Mouse (Mus musculus): ENCODE results near the gene Mecom.
A peak's percentile ranks its signal among the peaks of the same experiment; 100 is the strongest.
"Not testable (repeated sequence)": the region's sequence is repeated elsewhere in the genome, so short reads cannot be mapped to it uniquely, and the experiment has no call there.

Gene Mecom

DNA sequence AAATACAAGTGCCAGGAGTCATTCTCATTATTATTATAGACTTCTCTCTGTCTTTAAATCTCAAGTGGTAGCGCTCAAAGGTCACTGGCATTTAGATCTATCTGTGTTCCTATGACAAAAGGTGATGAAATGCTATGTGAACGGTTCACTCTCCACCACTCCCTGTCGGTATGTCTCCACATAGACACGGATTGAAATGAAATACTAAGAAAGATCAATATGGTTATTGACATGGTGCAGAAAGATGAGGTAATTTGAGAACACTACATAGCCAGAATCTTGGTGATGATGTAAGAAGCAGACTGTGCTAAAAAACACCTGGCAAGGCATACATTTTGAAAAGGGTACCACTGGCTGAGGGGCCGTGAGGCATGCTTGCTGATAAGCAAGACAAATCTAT lies 294.1 kb downstream of the Mecom start:
- DNase-seq (ENCODE audit: low spot score): no peak

- DNase-seq (ENCODE audit: low spot score): no peak
Measured at GRCm38 (mm10) chr3:30248656-30249384, 299.0 kb downstream of the Mecom start.

DNA sequence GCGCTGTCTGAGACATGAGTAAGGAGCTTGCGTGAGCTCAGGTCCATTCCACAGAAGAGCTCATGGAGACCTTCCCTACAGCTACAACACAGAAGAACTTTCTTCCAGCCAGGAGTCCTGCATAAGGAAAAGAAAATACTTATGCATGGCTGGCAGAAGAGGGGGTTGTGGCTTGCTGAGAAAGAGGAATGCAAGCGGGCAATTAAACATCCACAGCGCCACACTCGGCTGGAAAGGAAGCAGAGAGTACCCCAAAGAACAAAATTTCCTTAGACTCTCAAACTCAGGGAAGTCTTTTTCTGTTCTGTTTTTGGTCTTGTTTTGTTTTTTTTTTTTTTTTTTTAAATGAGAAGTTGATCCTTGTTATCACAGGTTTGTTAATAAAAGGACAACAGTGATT lies 300.6 kb downstream of the Mecom start:
- no peak for DNase-seq (ENCODE audit: low spot score)

- DNase-seq (ENCODE audit: low spot score): peak; percentile 5
Measured at GRCm38 (mm10) chr3:30246431-30247041, 301.3 kb downstream of the Mecom start.

- no peak for DNase-seq (ENCODE audit: low spot score)
Measured at GRCm38 (mm10) chr3:30245950-30246349, 301.9 kb downstream of the Mecom start.

DNA sequence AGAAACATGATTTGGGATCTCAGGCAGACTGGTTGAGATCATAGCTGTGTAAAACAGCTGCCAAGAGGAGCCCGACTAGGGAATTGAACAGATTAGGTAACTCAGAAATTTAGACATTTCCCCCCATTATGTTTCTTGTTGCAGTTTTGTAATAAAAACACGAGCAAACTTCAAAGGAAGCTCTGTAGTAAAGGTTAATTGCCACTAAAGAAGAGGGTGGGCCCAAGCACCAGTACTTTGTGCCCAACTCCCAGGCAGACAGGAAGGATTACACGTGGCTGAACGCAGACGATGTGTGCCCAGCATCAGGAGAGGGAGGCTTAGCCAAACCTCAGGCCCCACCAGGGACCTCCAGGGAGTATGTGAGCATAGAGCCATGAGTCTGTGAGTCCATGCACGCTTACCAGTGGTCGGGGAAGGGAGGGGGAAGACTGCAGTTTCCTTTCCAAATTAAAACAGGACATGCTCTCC lies 303.4 kb downstream of the Mecom start:
- DNase-seq (ENCODE audit: low spot score): peak; percentile 5

GRCm38 (mm10) chr3:30243776-30244275 lies 304.0 kb downstream of the Mecom start:
- no peak for DNase-seq (ENCODE audit: low spot score)

- no peak for DNase-seq (ENCODE audit: low spot score)
Measured at GRCm38 (mm10) chr3:30239416-30239815, 308.4 kb downstream of the Mecom start.

DNA sequence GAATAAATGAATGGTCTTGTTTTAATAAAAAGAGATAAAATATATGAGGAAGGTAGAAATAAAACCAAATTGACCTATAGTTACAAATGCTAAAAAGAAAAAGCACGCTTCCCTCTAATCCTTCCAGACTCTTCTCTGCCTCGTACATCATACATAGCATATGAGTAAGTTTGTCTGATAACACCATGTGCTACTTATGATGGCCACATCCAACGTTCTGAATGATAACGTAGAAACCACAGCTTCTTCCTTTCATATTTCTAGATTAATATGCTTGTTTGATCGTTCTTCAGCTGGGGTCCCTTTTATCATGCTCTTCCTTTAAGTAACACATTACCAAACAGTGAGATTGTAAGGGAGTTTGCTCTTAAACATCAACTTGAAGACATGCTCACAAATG lies 310.3 kb downstream of the Mecom start:
- no peak for DNase-seq (ENCODE audit: low spot score)

- DNase-seq (ENCODE audit: low spot score): no peak
Measured at GRCm38 (mm10) chr3:30234018-30234417, 313.8 kb downstream of the Mecom start.

GRCm38 (mm10) chr3:30227964-30228670 lies 319.7 kb downstream of the Mecom start:
- DNase-seq (ENCODE audit: low spot score): no peak

- DNase-seq (ENCODE audit: low spot score): no peak
Measured at GRCm38 (mm10) chr3:30226928-30227370, 320.9 kb downstream of the Mecom start.

DNA sequence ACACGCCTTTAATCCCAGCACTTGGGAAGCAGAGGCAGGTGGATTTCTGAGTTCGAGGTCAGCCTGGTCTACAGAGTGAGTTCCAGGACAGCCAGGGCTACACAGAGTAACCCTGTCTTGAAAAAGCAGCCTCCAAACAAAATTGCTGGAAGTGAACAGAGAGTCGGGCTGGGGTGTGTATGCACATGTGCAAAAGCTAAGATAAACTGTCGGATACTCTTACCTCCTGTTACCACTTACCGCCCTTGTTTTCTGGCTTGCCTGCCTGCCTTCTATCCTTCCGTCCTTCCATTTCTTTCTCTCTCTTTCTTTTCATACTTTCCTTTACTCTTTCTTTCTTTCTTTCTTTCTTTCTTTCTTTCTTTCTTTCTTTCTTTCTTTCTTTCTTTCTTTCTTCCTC lies 322.6 kb downstream of the Mecom start:
- not testable (repeated sequence) for DNase-seq (ENCODE audit: low spot score)

GRCm38 (mm10) chr3:30220701-30221412 lies 327.0 kb downstream of the Mecom start:
- no peak for DNase-seq (ENCODE audit: low spot score)

- DNase-seq (ENCODE audit: low spot score): no peak
Measured at GRCm38 (mm10) chr3:30219891-30220290, 327.9 kb downstream of the Mecom start.

GRCm38 (mm10) chr3:30219190-30219884 lies 328.5 kb downstream of the Mecom start:
- DNase-seq (ENCODE audit: low spot score): no peak

DNA sequence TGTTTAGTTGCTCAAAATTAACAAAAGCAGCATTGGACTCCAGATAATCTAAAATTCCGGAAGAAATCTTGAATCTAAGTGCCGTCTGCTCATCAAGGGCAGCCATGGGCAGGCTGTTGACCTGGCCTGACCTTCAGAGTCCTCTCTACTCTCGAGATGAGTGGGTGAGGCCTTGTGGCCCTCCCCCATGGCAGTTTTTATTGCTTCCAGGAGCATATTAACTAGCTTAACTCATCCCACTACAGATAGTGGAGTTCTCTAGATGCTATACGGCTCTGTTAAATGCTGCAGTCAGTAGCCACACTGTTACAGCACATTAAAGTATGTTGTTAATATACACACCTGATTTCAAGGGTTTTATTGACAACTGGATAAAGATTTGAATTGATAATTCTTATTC lies 333.2 kb downstream of the Mecom start:
- DNase-seq (ENCODE audit: low spot score): no peak

DNA sequence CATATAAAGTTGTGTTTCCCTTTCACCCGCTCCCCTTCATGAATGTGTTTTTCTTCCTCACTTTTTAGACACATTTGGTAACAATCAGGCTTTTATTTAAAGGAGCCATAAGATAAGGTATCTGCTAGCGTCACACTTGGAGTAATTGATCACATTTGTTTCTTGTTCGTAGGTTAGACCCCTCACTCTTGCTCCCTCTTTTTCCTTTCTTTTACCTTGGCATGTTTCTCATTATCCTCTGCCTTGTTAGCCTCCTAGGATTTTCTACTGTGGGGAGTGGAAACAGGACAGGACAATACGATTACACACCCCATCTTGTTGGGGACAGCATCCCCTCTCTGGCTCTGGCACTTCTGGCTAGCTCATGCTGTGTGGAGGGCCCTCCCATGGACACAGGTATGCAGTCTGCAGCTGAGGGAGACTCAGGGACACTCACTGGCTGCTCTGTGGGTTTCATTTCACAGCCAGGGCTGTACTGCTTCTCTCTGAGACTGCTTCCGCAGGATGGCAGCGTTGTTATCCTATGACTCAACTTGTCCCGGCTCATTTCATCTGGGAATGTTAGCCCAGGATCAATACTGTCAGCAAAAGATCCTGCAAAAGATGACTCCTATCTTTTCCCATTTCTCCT lies 334.2 kb downstream of the Mecom start:
- no peak for DNase-seq (ENCODE audit: low spot score)

DNA sequence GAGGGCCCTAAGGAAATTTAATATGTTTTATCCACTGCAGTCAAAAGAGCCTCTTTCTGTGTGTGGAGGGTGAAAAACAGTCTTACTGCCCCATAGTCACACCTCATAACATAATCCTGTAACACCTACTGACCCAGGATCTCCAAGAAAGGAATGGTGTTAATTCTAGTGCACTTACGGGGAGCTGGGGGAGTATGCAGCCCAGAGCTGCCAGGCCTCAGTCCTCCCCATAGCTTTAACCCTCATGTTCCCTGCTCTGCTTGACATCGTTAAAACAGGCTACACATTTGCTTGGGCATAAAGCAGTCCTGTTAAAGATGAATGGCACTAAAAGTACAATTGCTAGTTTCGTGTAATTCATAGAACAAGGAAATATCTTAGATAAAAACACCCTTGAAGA lies 335.0 kb downstream of the Mecom start:
- DNase-seq (ENCODE audit: low spot score): no peak

DNA sequence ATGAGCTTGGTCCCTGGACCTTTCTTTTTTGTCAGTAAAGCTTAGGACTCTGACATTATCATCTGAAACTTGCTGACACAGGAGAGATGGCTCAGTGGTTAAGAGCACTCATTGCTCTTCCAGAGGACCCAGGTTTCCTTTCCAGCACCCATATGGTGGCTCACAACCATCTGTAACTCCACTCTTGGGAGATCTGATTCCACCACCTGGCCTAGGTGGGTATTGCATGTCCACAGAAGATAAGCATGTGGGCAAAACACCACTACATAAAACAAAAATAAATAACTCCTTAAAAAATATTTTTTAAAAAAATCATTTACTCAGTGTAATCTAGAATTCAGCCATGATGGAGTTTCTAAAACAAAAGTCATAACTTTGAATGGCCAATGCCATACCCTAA lies 338.7 kb downstream of the Mecom start:
- DNase-seq (ENCODE audit: low spot score): no peak

DNA sequence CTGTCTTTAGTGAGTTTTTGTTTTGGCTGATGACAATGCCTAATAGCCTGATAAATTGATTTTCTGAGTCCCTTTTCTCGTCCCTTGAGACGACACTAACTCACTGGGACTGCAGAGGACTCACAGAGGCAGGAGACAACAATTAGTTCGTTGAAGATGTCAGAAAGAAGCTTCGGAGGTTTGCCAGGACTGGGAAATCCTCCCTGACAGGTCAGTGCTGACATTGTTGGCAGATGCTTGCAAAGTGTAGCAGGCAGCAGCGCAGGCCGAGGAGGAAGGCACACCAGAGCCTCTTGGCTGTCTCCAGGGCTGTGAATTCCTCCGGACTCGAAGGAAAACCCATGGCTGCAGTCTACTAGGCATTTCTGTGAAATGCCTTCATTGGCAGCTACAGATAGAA lies 339.9 kb downstream of the Mecom start:
- DNase-seq (ENCODE audit: low spot score): no peak

All from ovary, postnatal 36 days (tissue).